Comparison of ENCODE assay signal across 9 mouse cellular contexts in genomic region chr2:90848331-90848730, GRCm38 (mm10). TPM values are rescaled to one million over a fixed set of nuclear protein-coding genes. Genes with fewer than 3 reads are reported as not detected.
A peak's percentile ranks its signal among the peaks of the same experiment; 100 is the strongest.
DNase-seq lines count a peak whose midpoint lies in the region; ATAC-seq and TF ChIP-seq lines count a peak whose summit lies in the region.
"Had no signal": no experiment of that assay in that cellular context is flagged by ENCODE, and none has a peak within 500 bp of the region (broad histone marks: within the 10 kb centered on the region; RNA-seq: fewer than 3 reads in every experiment).

No protein-coding gene starts in this region.

- H3K9ac ChIP-seq in heart, embryonic 12.5 days, result no peak overlapping the region
- no peak overlapping the region for H3K9ac ChIP-seq in embryonic facial prominence, embryonic 15.5 days
- no peak overlapping the region for H3K9ac ChIP-seq in intestine, postnatal 0 days (ENCODE audit: low read depth, low read length)
- peak overlapping the region; percentile 92; the same call in 1 of the 2 replicates for H3K9ac ChIP-seq in midbrain, postnatal 0 days (replicated peaks; ENCODE audit: low read length, poor library complexity, severe bottlenecking)

- peaks cover 6% of the 10 kb centered on the region; the same call in 1 of the 2 replicates for H3K4me1 ChIP-seq in heart, embryonic 12.5 days (replicated peaks)
- H3K4me1 ChIP-seq in embryonic facial prominence, embryonic 15.5 days, result peaks cover 13% of the 10 kb centered on the region; the same call in 1 of the 2 replicates
- H3K4me1 ChIP-seq in intestine, postnatal 0 days (replicated peaks; ENCODE audit: control insufficient read depth, insufficient read depth, low read length), result peaks cover 9% of the 10 kb centered on the region; the same call in 1 of the 2 replicates
- H3K4me1 ChIP-seq in midbrain, postnatal 0 days (ENCODE audit: insufficient read depth, low read length), result 0 out of 2 replicates have a peak, but pooled peaks cover 7% of the 10 kb centered on the region

- H3K27me3 ChIP-seq in heart, embryonic 12.5 days (replicated peaks), result no peaks in the 10 kb centered on the region
- H3K27me3 ChIP-seq in embryonic facial prominence, embryonic 15.5 days, result no peaks in the 10 kb centered on the region
- no peaks in the 10 kb centered on the region for H3K27me3 ChIP-seq in intestine, postnatal 0 days (replicated peaks; ENCODE audit: control insufficient read depth, insufficient read depth, low read length)
- H3K27me3 ChIP-seq in midbrain, postnatal 0 days (ENCODE audit: insufficient read depth, low read length), result no peaks in the 10 kb centered on the region

- DNase-seq in heart, postnatal 10 days, result no peak
- DNase-seq in midbrain, postnatal 0 days (ENCODE audit: low spot score), result no peak
- DNase-seq in embryo, embryonic 9.5 days (ENCODE audit: extremely low spot score), result no peak
- DNase-seq in kidney, adult 8-10 months, result no peak
- DNase-seq in ovary, postnatal 14 days (ENCODE audit: low spot score), result no peak

- H3K27ac ChIP-seq in heart, embryonic 12.5 days (ENCODE audit: poor library complexity, severe bottlenecking), result no peak overlapping the region
- no peak overlapping the region for H3K27ac ChIP-seq in embryonic facial prominence, embryonic 15.5 days (replicated peaks)
- H3K27ac ChIP-seq in intestine, postnatal 0 days (ENCODE audit: low read depth, low read length), result no peak overlapping the region
- no peak overlapping the region for H3K27ac ChIP-seq in midbrain, postnatal 0 days (ENCODE audit: low read depth, low read length)

- peak overlapping the region; percentile 85; the same call in 1 of the 2 replicates for H3K4me3 ChIP-seq in heart, embryonic 12.5 days
- peak overlapping the region; percentile 81 for H3K4me3 ChIP-seq in embryonic facial prominence, embryonic 15.5 days (replicated peaks)
- peak overlapping the region; percentile 82 for H3K4me3 ChIP-seq in intestine, postnatal 0 days (ENCODE audit: low read depth, low read length)
- H3K4me3 ChIP-seq in midbrain, postnatal 0 days (ENCODE audit: low read depth, low read length), result peak overlapping the region; percentile 87; the same call in 1 of the 2 replicates

- H3K36me3 ChIP-seq in heart, embryonic 12.5 days, result peaks cover 39% of the 10 kb centered on the region
- H3K36me3 ChIP-seq in embryonic facial prominence, embryonic 15.5 days, result peaks cover 31% of the 10 kb centered on the region
- peaks cover 29% of the 10 kb centered on the region for H3K36me3 ChIP-seq in intestine, postnatal 0 days (ENCODE audit: control insufficient read depth, insufficient read depth)
- H3K36me3 ChIP-seq in midbrain, postnatal 0 days (ENCODE audit: insufficient read depth, low read length), result peaks cover 12% of the 10 kb centered on the region; the same call in 1 of the 2 replicates

- no peak for ATAC-seq in heart, embryonic 12.5 days (ENCODE audit: insufficient number of reproducible peaks, low FRiP score)
- no peak for ATAC-seq in embryonic facial prominence, embryonic 15.5 days (ENCODE audit: insufficient number of reproducible peaks, low FRiP score, low TSS enrichment, low read depth)
- no peak for ATAC-seq in intestine, postnatal 0 days
- no peak for ATAC-seq in midbrain, postnatal 0 days (ENCODE audit: low FRiP score)

- peak overlapping the region; percentile 74 for H3K4me2 ChIP-seq in heart, embryonic 12.5 days
- peak overlapping the region; percentile 69 for H3K4me2 ChIP-seq in embryonic facial prominence, embryonic 15.5 days (replicated peaks)
- H3K4me2 ChIP-seq in intestine, postnatal 0 days (replicated peaks; ENCODE audit: low read depth), result peak overlapping the region; percentile 76
- peak overlapping the region; percentile 63 for H3K4me2 ChIP-seq in midbrain, postnatal 0 days (ENCODE audit: low read depth, low read length, poor library complexity, severe bottlenecking)

- 91% methylated on average over 5 of the region's 5 CpGs for WGBS in heart, embryonic 12.5 days
- 80% methylated on average over 5 of the region's 5 CpGs for whole genome bisulfite sequencing in embryonic facial prominence, embryonic 15.5 days
- WGBS in intestine, postnatal 0 days, result 56% methylated on average over 5 of the region's 5 CpGs
- 89% methylated on average over 5 of the region's 5 CpGs for WGBS in midbrain, postnatal 0 days

- H3K9me3 ChIP-seq in heart, embryonic 12.5 days (replicated peaks), result no peaks in the 10 kb centered on the region
- no peaks in the 10 kb centered on the region for H3K9me3 ChIP-seq in embryonic facial prominence, embryonic 15.5 days (replicated peaks)
- H3K9me3 ChIP-seq in intestine, postnatal 0 days (ENCODE audit: control insufficient read depth), result no peaks in the 10 kb centered on the region
- H3K9me3 ChIP-seq in midbrain, postnatal 0 days (ENCODE audit: low read length), result no peaks in the 10 kb centered on the region

- intact Hi-C loops in heart, postnatal 10 days (cut with DNase I), result no loop called here

- TF ChIP-seq CTCF in intestine, postnatal 0 days (IDR thresholded peaks at IDR 0.05; ENCODE audit: low read depth), result no peak
- TF ChIP-seq CTCF in midbrain, postnatal 0 days (IDR thresholded peaks at IDR 0.05), result no peak

RNA-seq across cellular contexts. Expression of gene Mtch2, which starts 1.4 kb away (rescaled TPM):
- polyA plus RNA-seq in heart, embryonic 12.5 days (2016; fragmentation: Nextera tagmentation; extraction: Ambion mirVana), result 201 and 211 TPM in 2 replicates
- total RNA-seq in heart, postnatal 10 days (2021), result 100 to 1,000 TPM; 205 TPM
- polyA plus RNA-seq in embryonic facial prominence, embryonic 15.5 days (2015; fragmentation: Nextera tagmentation; extraction: Ambion mirVana), result 175 and 188 TPM in 2 replicates
- polyA plus RNA-seq in intestine, postnatal 0 days (2015; fragmentation: Nextera tagmentation; extraction: Ambion mirVana), result 196 and 216 TPM in 2 replicates
- 121 and 124 TPM in 2 replicates for total RNA-seq in midbrain, postnatal 0 days (2014; rRNA removed)
- polyA plus RNA-seq in midbrain, postnatal 0 days (2015; fragmentation: Nextera tagmentation; extraction: Ambion mirVana), result 195 and 210 TPM in 2 replicates

RNA-seq across cellular contexts. Expression of gene C1qtnf4, which starts 37.3 kb away (rescaled TPM):
- polyA plus RNA-seq in heart, embryonic 12.5 days (2016; fragmentation: Nextera tagmentation; extraction: Ambion mirVana), result 16.5 and 18.9 TPM in 2 replicates
- 1 to 10 TPM; 6.2 to 6.6 TPM for total RNA-seq in heart, postnatal 10 days (2021)
- 20.5 and 20.8 TPM in 2 replicates for polyA plus RNA-seq in embryonic facial prominence, embryonic 15.5 days (2015; fragmentation: Nextera tagmentation; extraction: Ambion mirVana)
- polyA plus RNA-seq in intestine, postnatal 0 days (2015; fragmentation: Nextera tagmentation; extraction: Ambion mirVana), result 6.5 and 7.6 TPM in 2 replicates
- 488 and 629 TPM in 2 replicates for total RNA-seq in midbrain, postnatal 0 days (2014; rRNA removed)
- 245 and 271 TPM in 2 replicates for polyA plus RNA-seq in midbrain, postnatal 0 days (2015; fragmentation: Nextera tagmentation; extraction: Ambion mirVana)
- total RNA-seq: MEL had no signal

RNA-seq across cellular contexts. Expression of gene Kbtbd4, which starts 56.2 kb away (rescaled TPM):
- 27.0 and 27.3 TPM in 2 replicates for polyA plus RNA-seq in heart, embryonic 12.5 days (2016; fragmentation: Nextera tagmentation; extraction: Ambion mirVana)
- total RNA-seq in heart, postnatal 10 days (2021), result 10 to 100 TPM; 21.7 to 26.1 TPM
- 37.4 and 37.6 TPM in 2 replicates for polyA plus RNA-seq in embryonic facial prominence, embryonic 15.5 days (2015; fragmentation: Nextera tagmentation; extraction: Ambion mirVana)
- 12.0 and 13.1 TPM in 2 replicates for polyA plus RNA-seq in intestine, postnatal 0 days (2015; fragmentation: Nextera tagmentation; extraction: Ambion mirVana)
- total RNA-seq in midbrain, postnatal 0 days (2014; rRNA removed), result 47.7 and 50.5 TPM in 2 replicates
- polyA plus RNA-seq in midbrain, postnatal 0 days (2015; fragmentation: Nextera tagmentation; extraction: Ambion mirVana), result 60.0 and 60.4 TPM in 2 replicates

RNA-seq across cellular contexts. Expression of gene Ndufs3, which starts 56.3 kb away (rescaled TPM):
- 332 and 336 TPM in 2 replicates for polyA plus RNA-seq in heart, embryonic 12.5 days (2016; fragmentation: Nextera tagmentation; extraction: Ambion mirVana)
- 100 to 1,000 TPM; 693 to 709 TPM for total RNA-seq in heart, postnatal 10 days (2021)
- polyA plus RNA-seq in embryonic facial prominence, embryonic 15.5 days (2015; fragmentation: Nextera tagmentation; extraction: Ambion mirVana), result 194 and 204 TPM in 2 replicates
- polyA plus RNA-seq in intestine, postnatal 0 days (2015; fragmentation: Nextera tagmentation; extraction: Ambion mirVana), result 263 and 280 TPM in 2 replicates
- 158 and 196 TPM in 2 replicates for total RNA-seq in midbrain, postnatal 0 days (2014; rRNA removed)
- polyA plus RNA-seq in midbrain, postnatal 0 days (2015; fragmentation: Nextera tagmentation; extraction: Ambion mirVana), result 251 and 258 TPM in 2 replicates

Comparison
In these comparisons a context has a peak if more than half of its experiments do, and no peak if none do; other contexts are left out.
1. RNA of gene C1qtnf4, which starts 37.3 kb away (polyA plus RNA-seq): 245 to 271 TPM in midbrain, postnatal 0 days; 20.5 to 20.8 TPM in embryonic facial prominence, embryonic 15.5 days, 16.5 to 18.9 TPM in heart, embryonic 12.5 days and 6.5 to 7.6 TPM in intestine, postnatal 0 days; every median in the first group is over 10 times any median in the second.
2. Peak in every context shown above with its lines, with median percentiles within 50 percentile points of each other: H3K4me2 ChIP-seq and H3K4me3 ChIP-seq.